Mouse (Mus musculus) megakaryocyte, embryonic 14.5 days (primary cell): ENCODE measurements around the gene Fthl17f.

Experiments
- FLI1 ChIP-seq: IDR thresholded peaks from 2 replicates; pipeline ENCODE4 v1.6.1; 2012; ENCODE audit warnings: low read length, inconsistent platforms, mixed read lengths
- GATA1 ChIP-seq: IDR thresholded peaks from 3 replicates; pipeline ENCODE4 v1.6.1; 2012; ENCODE audit warnings: mixed read lengths, low read length, inconsistent platforms, borderline replicate concordance

- TF ChIP-seq FLI1, result no peak
- no peak for TF ChIP-seq GATA1
These were observed 43.3 kb upstream of the Fthl17f start for GRCm38 (mm10) chrX:9019481-9019880.
